Mouse (Mus musculus): ENCODE data around the gene Nme8.

GRCm38 (mm10) chr13:19602531-19602930 lies 95.1 kb downstream of the Nme8 start:
- TF ChIP-seq UBTF (IDR thresholded peaks at IDR 0.05; ENCODE audit: low read depth, low read length) (no peak), USF1 (IDR thresholded peaks at IDR 0.05; ENCODE audit: low read depth, low read length) (no peak), ZNF384 (IDR thresholded peaks at IDR 0.05; ENCODE audit: low read depth, low read length) (no peak), CTCF (conservative IDR thresholded peaks at IDR 0.05 in 1 of 2, IDR thresholded peaks at IDR 0.05 in 1 of 2; ENCODE audit: low read depth in 2 of 2, low read length in 2 of 2) (no peak), EP300 (IDR thresholded peaks at IDR 0.05; ENCODE audit: low read length) (no peak), SIN3A (IDR thresholded peaks at IDR 0.05; ENCODE audit: low read length) (no peak), ZC3H11A (IDR thresholded peaks at IDR 0.05; ENCODE audit: low read depth, low read length) (no peak), POLR2A (IDR thresholded peaks at IDR 0.05; ENCODE audit: low read depth, low read length) (no peak), BHLHE40 (IDR thresholded peaks at IDR 0.05; ENCODE audit: low read depth, low read length) (no peak), IRF4 (IDR thresholded peaks at IDR 0.05; ENCODE audit: low read depth, low read length) (no peak)
